Mouse (Mus musculus): Measurements from ENCODE around the gene Hpgds.

Hpgds gene

GRCm38 (mm10) chr6:65144621-65145205, at the start of gene Hpgds:
Gene Hpgds (minus strand): TSS chr6:65144908.
- DNase-seq (ENCODE audit: low spot score in 2 of 2), result no peak

DNA sequence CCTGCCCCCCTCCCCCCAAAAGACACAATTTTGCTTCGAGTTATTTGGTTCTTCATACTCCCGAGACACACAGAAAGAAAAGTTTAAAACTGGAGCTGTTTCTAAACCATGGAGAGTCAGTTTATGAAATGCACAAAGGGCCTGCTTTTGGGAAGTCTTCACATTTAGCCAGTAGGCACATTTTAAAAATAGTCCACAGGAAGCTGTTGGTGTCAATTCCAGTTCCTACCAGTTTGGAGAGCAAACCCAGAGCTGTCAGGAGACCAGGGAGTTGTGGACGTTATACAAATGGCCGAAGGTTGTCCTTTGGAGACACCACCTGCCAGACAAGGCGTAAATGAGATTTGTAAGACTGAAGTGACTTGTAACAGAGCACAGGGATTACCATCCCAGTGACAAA, 20.3 kb upstream of the Hpgds start:
- DNase-seq (ENCODE audit: low spot score in 2 of 2), result no peak

GRCm38 (mm10) chr6:65164137-65164536, 19.4 kb upstream of the Hpgds start:
- DNase-seq (ENCODE audit: low spot score in 2 of 2), result peak in 1 of 2 experiments; percentile 15

- no peak for DNase-seq (ENCODE audit: low spot score in 2 of 2)
These were observed 14.8 kb upstream of the Hpgds start for GRCm38 (mm10) chr6:65159381-65159942.

DNA sequence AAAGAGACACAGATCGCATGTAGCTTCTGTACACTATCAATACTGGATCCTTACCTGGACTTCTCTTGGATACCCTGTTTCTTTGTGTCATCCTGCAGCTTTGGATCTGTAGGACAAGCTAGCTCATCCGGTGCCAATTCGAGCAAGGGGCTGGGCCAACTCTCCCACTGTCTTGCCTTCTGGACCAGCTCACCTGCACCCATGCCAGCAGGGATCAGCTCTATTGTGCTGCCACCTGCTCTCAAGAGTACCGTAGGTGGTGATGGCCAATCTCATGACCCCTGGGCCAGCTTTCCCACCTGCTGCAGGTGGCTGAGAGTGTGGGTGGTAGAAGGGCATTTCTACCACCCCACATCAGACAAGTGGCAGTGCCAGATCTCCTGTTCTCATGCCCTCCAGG, 12.3 kb upstream of the Hpgds start:
- no peak for DNase-seq (ENCODE audit: low spot score in 2 of 2)

GRCm38 (mm10) chr6:65153570-65153969, 8.9 kb upstream of the Hpgds start:
- DNase-seq (ENCODE audit: low spot score in 2 of 2), result no peak

DNA sequence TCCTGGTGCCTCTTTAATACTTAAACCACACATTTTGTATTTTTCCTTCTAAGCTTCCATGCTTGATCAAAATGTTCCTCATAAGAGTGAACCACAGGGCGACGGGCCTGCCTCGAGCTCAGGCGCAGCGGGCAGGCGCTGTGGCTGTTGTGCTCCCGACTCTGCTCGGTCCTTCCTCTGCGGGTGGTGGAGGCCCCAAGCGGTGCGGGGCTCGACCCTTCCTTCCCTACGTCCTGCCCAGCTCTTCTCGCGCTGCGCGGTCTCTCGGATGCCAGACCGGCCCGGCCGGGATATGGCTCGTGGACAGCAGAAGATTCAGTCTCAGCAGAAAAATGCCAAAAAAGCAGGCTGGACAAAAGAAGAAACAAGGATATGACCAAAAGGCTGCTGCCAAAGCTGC, 6.0 kb upstream of the Hpgds start:
- no peak for DNase-seq (ENCODE audit: low spot score in 2 of 2)

- no peak for DNase-seq (ENCODE audit: low spot score in 2 of 2)
These were observed 1.7 kb upstream of the Hpgds start for GRCm38 (mm10) chr6:65146363-65146762.

- no peak for DNase-seq (ENCODE audit: low spot score in 2 of 2)
These were observed 2.4 kb downstream of the Hpgds start for GRCm38 (mm10) chr6:65142316-65142715.

DNA sequence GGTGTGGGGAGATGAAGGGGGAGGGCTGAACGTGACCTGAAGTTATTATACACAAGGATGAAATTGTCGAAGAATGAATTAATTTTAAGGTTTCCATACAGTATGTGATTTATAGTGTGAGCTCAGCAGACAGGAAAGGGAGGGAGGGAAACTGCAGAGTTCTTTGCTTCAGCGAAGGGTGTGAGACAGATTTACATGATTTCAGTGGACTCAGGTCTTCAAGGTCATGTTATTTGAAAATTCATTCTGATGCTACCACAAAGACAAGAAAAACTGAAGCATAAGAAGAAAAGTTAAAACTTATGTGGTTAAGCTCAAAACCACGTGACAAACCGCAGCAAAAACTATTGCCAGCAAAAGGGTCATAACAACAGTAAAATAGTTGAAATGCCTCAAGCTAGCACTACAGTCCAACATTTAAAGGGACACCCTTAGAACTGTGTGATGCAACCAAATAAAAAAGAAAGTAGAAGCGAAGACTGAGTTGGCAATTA, 3.9 kb downstream of the Hpgds start:
- no peak for DNase-seq (ENCODE audit: low spot score in 2 of 2)

DNA sequence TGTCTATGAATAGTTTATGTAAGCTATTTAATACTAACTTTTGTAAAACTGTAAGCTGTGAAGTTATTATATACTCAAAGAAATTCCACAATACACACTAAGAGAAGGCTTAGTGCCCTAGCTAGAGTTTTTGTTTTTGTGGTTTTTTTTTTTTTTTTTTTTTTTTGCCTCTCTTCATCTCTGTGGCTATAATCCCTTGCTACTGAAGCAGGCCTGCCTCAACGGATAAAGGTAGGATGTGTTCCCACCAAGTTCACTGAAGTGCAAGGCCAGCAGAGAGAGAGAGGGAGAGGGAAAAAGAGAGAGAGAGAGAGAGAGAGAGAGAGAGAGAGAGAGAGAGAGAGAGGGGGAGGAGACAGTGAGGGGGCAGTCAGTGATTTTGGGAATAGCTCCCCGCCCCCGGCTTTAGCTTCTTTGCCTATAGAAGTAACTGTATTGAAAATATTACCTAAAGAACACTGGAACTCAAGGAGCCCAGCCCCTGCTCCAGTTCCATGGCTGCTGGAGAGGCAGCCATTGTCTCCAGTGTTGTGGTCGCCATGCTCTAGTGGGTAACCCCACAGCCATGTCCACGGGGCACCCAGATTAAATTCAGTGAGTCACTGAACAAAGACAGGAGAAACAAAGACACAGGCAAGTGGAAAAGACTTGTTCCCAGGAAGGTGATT, 4.5 kb downstream of the Hpgds start:
- no peak for DNase-seq (ENCODE audit: low spot score in 2 of 2)

- no peak for DNase-seq (ENCODE audit: low spot score in 2 of 2)
These were observed 6.5 kb downstream of the Hpgds start for GRCm38 (mm10) chr6:65138243-65138642.

DNA sequence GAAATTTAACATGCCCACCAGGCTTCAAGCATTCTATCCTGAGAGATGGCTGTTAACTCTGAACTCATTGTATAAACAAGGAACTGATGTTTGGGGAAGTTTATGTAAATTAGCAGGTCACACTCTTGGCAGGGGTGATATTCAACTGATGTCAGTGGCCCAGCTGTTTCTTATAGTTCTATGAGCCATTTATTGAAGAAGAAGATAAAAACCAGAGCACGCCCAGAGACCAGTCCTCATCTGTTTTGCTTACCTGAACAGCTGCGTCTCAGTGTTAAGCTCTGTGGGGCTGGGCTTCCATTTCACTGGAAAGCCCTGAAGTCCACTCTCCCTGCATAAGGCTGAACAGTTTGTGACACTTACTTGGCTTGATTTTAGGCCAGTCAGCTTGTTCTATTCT, 6.9 kb downstream of the Hpgds start:
- no peak for DNase-seq (ENCODE audit: low spot score in 2 of 2)

- no peak for DNase-seq (ENCODE audit: low spot score in 2 of 2)
These were observed 12.3 kb downstream of the Hpgds start for GRCm38 (mm10) chr6:65132376-65132775.

DNA sequence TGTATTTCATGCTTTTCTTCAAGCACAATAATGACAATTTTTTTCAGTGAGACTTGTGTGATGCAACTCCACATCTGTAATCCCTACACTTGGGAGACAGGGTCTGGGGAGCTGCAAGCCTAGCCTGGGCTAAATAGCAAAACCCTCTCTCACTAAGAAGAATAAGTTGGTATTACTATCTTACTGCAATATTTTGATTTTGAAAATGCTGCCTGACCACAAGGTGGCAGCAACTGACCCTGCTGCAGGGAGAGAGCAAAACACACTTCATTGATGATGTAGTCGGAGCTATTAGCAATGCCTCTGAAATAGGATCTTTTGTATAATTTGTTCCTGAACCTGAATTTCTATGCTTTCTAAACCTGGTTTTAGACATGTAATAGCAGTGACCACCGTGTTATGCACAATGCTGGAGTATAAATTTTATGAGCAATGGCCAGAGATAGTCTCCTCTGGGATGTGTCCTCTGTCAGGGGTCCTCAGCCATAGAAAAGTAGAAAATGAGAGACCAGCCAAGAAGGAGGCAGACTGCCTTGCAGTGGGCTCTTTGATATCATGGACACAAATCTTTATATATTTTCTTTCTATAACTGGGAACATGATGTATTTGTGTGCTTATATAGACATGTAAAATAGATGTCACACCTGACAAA, 18.5 kb downstream of the Hpgds start:
- DNase-seq (ENCODE audit: low spot score in 2 of 2), result peak in 1 of 2 experiments; percentile 50

DNA sequence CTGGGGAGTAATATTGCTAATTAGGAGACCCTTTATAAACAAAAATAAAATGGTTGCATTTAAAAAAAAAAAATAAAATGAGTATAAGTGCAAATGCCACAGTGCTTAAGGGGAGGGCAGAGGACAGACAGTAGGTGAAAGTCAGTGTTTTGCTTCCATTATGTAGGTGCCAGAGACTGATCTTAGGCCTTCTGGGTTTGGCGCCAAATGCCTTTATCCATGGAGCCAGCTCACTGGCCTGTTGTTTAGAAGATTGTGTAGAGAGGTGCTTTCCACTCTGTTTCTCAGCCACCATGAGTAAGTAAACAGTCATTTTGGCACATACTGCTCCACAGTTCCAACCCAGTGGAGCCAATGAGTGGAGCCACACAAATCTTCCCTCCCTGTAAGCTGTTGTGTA, 27.2 kb downstream of the Hpgds start:
- DNase-seq (ENCODE audit: low spot score in 2 of 2), result no peak

- no peak for DNase-seq (ENCODE audit: low spot score in 2 of 2)
These were observed 29.8 kb downstream of the Hpgds start for GRCm38 (mm10) chr6:65114902-65115301.

- no peak for DNase-seq (ENCODE audit: low spot score in 2 of 2)
These were observed 65.6 kb downstream of the Hpgds start for GRCm38 (mm10) chr6:65079139-65079538.

- DNase-seq (ENCODE audit: low spot score in 2 of 2), result no peak
These were observed 69.5 kb downstream of the Hpgds start for GRCm38 (mm10) chr6:65075201-65075600.
